In the genomic region with DNA sequence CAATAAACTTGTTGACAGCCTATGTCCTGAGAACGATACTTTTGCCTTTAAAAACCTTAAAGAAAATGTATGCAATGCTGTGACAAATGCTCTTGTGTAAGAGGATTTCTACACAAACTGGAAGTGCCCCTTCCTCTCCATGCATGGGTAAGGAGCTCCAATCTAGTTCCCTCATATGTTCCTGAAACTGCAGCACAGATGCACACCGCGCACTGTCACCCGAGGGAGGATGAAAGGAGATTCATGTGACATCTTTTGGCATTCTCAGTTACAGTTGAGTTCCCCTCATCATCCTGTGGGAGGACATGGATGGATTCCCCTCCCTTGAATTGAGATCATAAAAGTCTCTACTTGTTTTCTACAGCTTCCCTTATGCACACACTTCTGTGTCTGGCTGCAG, we compare ENCODE assay signal across 32 mouse cellular contexts.
DNase-seq lines count a peak whose midpoint lies in the region; ATAC-seq lines count a peak whose summit lies in the region.
"Had no signal": no experiment of that assay in that cellular context is flagged by ENCODE, and none has a peak within 500 bp of the region (broad histone marks: within the 10 kb centered on the region; RNA-seq: fewer than 3 reads in every experiment).

No protein-coding gene starts in this region.

- H3K27ac ChIP-seq in kidney, embryonic 15.5 days, result no peak overlapping the region
- no peak overlapping the region for H3K27ac ChIP-seq in midbrain, embryonic 11.5 days (ENCODE audit: low read depth, low read length)
- no peak overlapping the region for H3K27ac ChIP-seq in midbrain, embryonic 13.5 days
- H3K27ac ChIP-seq in macrophage, result peak overlapping the region; percentile 29
- H3K27ac ChIP-seq: forebrain, embryonic 12.5 days; hindbrain, embryonic 12.5 days; left cerebral cortex, adult 2 months; limb, embryonic 13.5 days; liver, embryonic 12.5 days; neural tube, embryonic 15.5 days; stomach, embryonic 15.5 days had no signal

- DNase-seq in kidney, postnatal 14 days, result no peak
- peak; percentile 14 for DNase-seq in midbrain, embryonic 11.5 days (ENCODE audit: low spot score, missing footprints)
- peak; percentile 9 for DNase-seq in telencephalon, adult 2 months (ENCODE audit: low read depth, low spot score)
- DNase-seq in cerebellum, postnatal 14 days, result no peak
- DNase-seq: adrenal gland, adult 8-10 months; cerebellum, adult 11 months; cerebellum, adult 9-10 months; forebrain, postnatal 0 days; gastrocnemius, postnatal 25 days; heart, adult 18-20 months; heart, postnatal 36 days; kidney, adult 9 months; lung, adult 18-20 months; lung, postnatal 10 days; midbrain, embryonic 14.5 days; right cerebral cortex, postnatal 25 days; thymus, postnatal 36 days had no signal

- H3K36me3 ChIP-seq in kidney, embryonic 15.5 days, result no peaks in the 10 kb centered on the region
- H3K36me3 ChIP-seq in midbrain, embryonic 11.5 days (ENCODE audit: control insufficient read depth, insufficient read depth, low read length), result no peaks in the 10 kb centered on the region
- no peaks in the 10 kb centered on the region for H3K36me3 ChIP-seq in midbrain, embryonic 13.5 days
- no peaks in the 10 kb centered on the region for H3K36me3 ChIP-seq in macrophage (ENCODE audit: inconsistent target)
- H3K36me3 ChIP-seq: forebrain, embryonic 12.5 days; hindbrain, embryonic 12.5 days; limb, embryonic 13.5 days; liver, embryonic 12.5 days; neural tube, embryonic 15.5 days; stomach, embryonic 15.5 days had no signal

- H3K4me1 ChIP-seq in kidney, embryonic 15.5 days, result 0 out of 2 replicates have a peak, but pooled peaks cover 2% of the 10 kb centered on the region
- no peaks in the 10 kb centered on the region for H3K4me1 ChIP-seq in midbrain, embryonic 11.5 days (ENCODE audit: control insufficient read depth, insufficient read depth, low read length)
- no peaks in the 10 kb centered on the region for H3K4me1 ChIP-seq in midbrain, embryonic 13.5 days (replicated peaks)
- H3K4me1 ChIP-seq: forebrain, embryonic 12.5 days; hindbrain, embryonic 12.5 days; neural tube, embryonic 15.5 days; stomach, embryonic 15.5 days had no signal

- ATAC-seq in kidney, embryonic 15.5 days (replicated peaks; ENCODE audit: low FRiP score), result peak; percentile 79
- no peak for ATAC-seq in midbrain, embryonic 11.5 days (ENCODE audit: low FRiP score)
- ATAC-seq in midbrain, embryonic 13.5 days, result no peak
- ATAC-seq in erythroblast, adult 5-6 weeks (replicated peaks; ENCODE audit: low FRiP score, poor library complexity, severe bottlenecking), result no peak
- ATAC-seq: CD4-positive, CD25-positive, alpha-beta regulatory T cell, adult 4 months; forebrain, postnatal 0 days; intestine, embryonic 16.5 days; liver, embryonic 12.5 days had no signal

- no peaks in the 10 kb centered on the region for H3K9me3 ChIP-seq in kidney, embryonic 15.5 days (replicated peaks)
- no peaks in the 10 kb centered on the region for H3K9me3 ChIP-seq in midbrain, embryonic 11.5 days (ENCODE audit: control insufficient read depth, low read length)
- H3K9me3 ChIP-seq in midbrain, embryonic 13.5 days, result no peaks in the 10 kb centered on the region
- H3K9me3 ChIP-seq: forebrain, embryonic 12.5 days; hindbrain, embryonic 12.5 days; limb, embryonic 13.5 days; liver, embryonic 12.5 days; megakaryocyte, embryonic 14.5 days; neural tube, embryonic 15.5 days; stomach, embryonic 15.5 days had no signal

- H3K4me2 ChIP-seq in kidney, embryonic 15.5 days, result no peak overlapping the region
- no peak overlapping the region for H3K4me2 ChIP-seq in midbrain, embryonic 11.5 days
- H3K4me2 ChIP-seq in midbrain, embryonic 13.5 days (replicated peaks), result no peak overlapping the region
- H3K4me2 ChIP-seq: forebrain, embryonic 12.5 days; heart, embryonic 11.5 days; hindbrain, embryonic 12.5 days; limb, embryonic 13.5 days; liver, embryonic 12.5 days; neural tube, embryonic 15.5 days; stomach, embryonic 15.5 days had no signal

- H3K4me3 ChIP-seq in kidney, embryonic 15.5 days (replicated peaks), result no peak overlapping the region
- no peak overlapping the region for H3K4me3 ChIP-seq in midbrain, embryonic 11.5 days (ENCODE audit: low read depth, low read length)
- H3K4me3 ChIP-seq in midbrain, embryonic 13.5 days (replicated peaks), result no peak overlapping the region
- no peak overlapping the region for H3K4me3 ChIP-seq in macrophage (ENCODE audit: inconsistent target)
- H3K4me3 ChIP-seq: forebrain, embryonic 12.5 days; hindbrain, embryonic 12.5 days; left cerebral cortex, adult 2 months; limb, embryonic 13.5 days; liver, embryonic 12.5 days; megakaryocyte, embryonic 14.5 days; neural tube, embryonic 15.5 days; stomach, embryonic 15.5 days had no signal

- H3K9ac ChIP-seq in kidney, embryonic 15.5 days, result no peak overlapping the region
- no peak overlapping the region for H3K9ac ChIP-seq in midbrain, embryonic 11.5 days (ENCODE audit: low read length)
- H3K9ac ChIP-seq in midbrain, embryonic 13.5 days (replicated peaks), result no peak overlapping the region
- H3K9ac ChIP-seq: forebrain, embryonic 12.5 days; forebrain, postnatal 0 days; hindbrain, embryonic 12.5 days; limb, embryonic 13.5 days; liver, embryonic 12.5 days; neural tube, embryonic 15.5 days; stomach, embryonic 15.5 days had no signal

- no peaks in the 10 kb centered on the region for H3K79me2 ChIP-seq in macrophage (ENCODE audit: inconsistent target)

- WGBS in kidney, embryonic 15.5 days, result 52% methylated on average over 4 of the region's 4 CpGs
- 89% methylated on average over 4 of the region's 4 CpGs for WGBS in midbrain, embryonic 11.5 days
- 92% methylated on average over 4 of the region's 4 CpGs for WGBS in midbrain, embryonic 13.5 days
- WGBS in macrophage (ENCODE audit: missing documents), result 7% methylated on average over 4 of the region's 4 CpGs

- H3K27me3 ChIP-seq in kidney, embryonic 15.5 days, result no peaks in the 10 kb centered on the region
- H3K27me3 ChIP-seq in midbrain, embryonic 11.5 days (ENCODE audit: control insufficient read depth, insufficient read depth, low read length), result no peaks in the 10 kb centered on the region
- no peaks in the 10 kb centered on the region for H3K27me3 ChIP-seq in midbrain, embryonic 13.5 days
- H3K27me3 ChIP-seq: forebrain, embryonic 12.5 days; hindbrain, embryonic 12.5 days; limb, embryonic 13.5 days; liver, embryonic 12.5 days; megakaryocyte, embryonic 14.5 days; neural tube, embryonic 15.5 days; stomach, embryonic 15.5 days had no signal

Comparison
In these comparisons a context has a peak if more than half of its experiments do, and no peak if none do; other contexts are left out.
1. DNase-seq: peak in midbrain, embryonic 11.5 days (single experiment) and telencephalon, adult 2 months (single experiment); none in kidney, postnatal 14 days (single experiment) and cerebellum, postnatal 14 days (0 of 2).